Mouse (Mus musculus) monocyte, adult 2 months (primary cell): ENCODE measurements around the gene Snx12.

Source experiments
- DNase-seq, 2 experiments: peaks; one replicate each; pipeline ENCODE4 v3.0.0; 2022; ENCODE audit warnings: low spot score in 2 of 2, low read depth in 1 of 2

The Snx12 gene

DNA sequence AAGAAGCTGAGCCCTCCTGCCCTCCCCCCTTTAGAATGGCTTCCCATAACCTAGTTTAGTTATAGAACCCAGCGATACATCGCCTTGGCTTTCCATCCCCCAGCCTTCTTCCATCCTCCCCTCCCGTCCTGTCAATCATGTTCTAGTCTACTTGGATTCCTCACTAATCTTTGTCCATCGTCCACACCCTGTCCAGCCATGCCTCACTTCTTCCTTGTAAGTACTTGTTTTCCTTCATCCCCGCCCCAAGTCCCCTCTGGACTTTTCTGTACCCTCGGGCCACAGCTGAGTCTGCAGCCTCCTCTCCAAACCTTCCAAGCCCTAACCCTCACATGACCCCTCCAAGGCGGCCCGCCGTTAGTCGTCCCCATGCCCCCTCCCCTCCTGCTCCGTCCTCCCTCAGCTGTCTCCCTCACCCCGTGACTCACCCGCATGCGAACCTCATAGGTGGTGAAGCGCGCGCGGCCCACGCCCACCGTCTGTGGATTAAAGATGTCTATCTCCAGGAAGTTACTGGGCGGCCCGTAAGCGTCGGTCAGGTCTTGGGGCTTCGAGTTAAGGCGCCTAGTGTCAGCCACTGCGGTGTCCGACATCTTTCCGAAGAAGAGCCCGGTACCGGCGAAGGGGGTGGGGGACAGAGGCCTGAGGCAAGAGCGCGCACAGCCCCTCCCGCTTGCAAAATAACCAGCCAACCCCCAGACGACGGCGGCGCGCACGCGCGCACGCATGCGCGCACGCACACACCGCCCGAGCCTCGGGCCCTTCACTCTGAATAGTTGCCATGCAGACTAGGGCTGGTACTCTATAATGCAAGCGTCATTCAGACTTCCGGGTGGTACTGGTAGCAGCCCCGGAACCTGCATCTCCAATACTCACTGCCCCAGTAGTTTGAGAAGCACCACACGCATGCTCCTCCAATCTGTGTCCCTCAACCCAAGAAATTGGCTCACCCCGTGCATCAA, at the start of gene Snx12:
Gene Snx12 (minus strand): TSS at position 730 of the 962 bp plus-strand sequence.
- DNase-seq = peak; percentile 41 to 67

DNA sequence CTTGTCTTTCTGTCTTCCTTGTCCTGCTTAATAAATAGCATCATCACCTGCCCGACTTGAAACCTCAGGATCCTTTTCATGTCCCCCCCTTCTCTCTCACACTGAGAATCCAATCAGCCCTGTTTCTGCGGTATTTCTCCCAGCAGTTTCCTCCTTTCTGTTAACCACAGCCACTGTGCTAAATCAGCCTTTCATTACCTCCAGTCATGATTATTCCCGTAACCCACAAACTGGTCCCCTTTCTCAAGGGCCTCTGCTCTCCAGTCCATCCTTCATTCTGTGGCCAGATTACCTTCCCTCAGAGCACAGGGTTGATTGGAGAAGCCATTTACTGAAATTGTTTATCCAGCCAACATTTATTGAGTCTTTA, 46.4 kb upstream of the Snx12 start, which contains the start of gene Gm20489:
Gene Gm20489 (minus strand): TSS at position 269 of the 370 bp plus-strand sequence.
- no peak for DNase-seq

DNA sequence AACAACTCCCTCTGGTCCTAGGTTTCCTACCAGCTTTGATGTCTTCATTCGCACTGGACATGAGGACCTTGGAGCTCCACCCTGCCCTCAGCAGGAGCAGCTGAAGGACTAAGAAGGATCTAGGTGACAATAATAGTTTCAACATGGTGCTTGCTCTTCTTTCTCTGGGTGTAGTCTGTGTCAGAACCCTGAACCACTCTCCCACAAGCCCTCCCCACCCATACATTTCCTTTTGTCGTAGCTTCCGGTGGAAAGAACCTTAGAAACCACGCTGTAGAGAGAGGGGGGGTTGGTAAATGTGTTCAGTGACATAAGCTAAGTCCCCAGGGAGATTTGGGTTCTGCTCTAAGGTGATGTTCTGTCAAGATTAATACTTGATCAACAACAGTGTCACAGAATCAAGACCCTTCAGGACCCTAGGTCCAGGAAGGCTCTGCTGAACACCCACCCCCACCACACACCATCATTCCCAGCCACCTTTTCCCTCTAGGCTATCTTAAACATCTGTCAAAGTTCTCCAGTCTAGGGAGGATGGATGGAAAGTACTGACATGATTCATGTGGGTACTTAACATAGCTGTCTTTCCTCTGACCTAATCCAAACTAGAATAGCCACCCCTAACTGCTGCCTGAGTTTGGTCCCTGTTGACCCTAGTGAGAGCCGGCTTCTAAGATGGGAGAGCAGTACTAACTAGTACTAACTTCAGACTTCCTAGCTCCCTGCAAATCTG, 45.8 kb upstream of the Snx12 start, which contains the start of gene Il2rg:
Gene Il2rg (minus strand): TSS at position 231 of the 730 bp plus-strand sequence.
- peak in 1 of 2 experiments; percentile 34 for DNase-seq

DNA sequence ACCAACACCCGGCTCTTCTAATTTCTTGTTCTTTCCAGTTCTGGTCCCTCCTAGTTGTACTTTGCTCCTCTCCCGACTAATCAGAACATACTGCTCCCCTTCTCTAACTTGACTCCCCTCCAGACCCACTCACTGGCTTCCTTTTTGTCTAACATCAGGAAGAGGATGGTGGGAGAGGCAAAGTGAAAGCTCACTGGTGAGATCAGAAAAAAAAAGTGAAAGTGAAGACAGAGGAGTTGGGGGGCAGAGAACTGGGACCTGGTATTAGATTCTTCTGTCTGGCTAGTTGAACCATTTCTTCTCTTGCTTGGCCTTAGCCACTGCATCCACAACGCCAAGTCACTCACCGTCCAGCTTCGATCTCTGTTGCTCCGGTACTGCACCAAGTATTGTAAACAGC, 44.3 kb upstream of the Snx12 start:
- DNase-seq = no peak

DNA sequence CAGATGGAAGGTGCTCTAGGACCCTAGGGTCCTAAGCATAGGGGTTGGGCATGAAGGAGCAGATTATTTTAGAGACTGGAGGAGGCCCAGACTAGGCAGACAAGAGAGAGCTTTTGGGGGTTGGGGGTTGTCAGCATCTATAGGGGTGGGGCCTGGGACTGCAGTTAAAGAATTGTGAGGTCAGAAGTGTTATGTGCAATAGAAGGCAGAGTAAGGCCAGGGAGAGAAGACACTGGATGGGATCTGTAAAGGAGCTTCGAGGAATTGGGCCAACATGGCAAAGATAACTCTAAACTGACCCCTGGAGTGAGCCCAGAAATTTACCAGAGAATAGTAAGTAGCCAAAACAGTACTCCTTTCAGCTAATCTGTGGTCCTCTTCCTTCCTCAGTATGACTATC, 41.5 kb upstream of the Snx12 start, which contains the start of gene Gm614:
Gene Gm614 (minus strand): TSS at position 101 of the 400 bp plus-strand sequence.
- DNase-seq = no peak

DNA sequence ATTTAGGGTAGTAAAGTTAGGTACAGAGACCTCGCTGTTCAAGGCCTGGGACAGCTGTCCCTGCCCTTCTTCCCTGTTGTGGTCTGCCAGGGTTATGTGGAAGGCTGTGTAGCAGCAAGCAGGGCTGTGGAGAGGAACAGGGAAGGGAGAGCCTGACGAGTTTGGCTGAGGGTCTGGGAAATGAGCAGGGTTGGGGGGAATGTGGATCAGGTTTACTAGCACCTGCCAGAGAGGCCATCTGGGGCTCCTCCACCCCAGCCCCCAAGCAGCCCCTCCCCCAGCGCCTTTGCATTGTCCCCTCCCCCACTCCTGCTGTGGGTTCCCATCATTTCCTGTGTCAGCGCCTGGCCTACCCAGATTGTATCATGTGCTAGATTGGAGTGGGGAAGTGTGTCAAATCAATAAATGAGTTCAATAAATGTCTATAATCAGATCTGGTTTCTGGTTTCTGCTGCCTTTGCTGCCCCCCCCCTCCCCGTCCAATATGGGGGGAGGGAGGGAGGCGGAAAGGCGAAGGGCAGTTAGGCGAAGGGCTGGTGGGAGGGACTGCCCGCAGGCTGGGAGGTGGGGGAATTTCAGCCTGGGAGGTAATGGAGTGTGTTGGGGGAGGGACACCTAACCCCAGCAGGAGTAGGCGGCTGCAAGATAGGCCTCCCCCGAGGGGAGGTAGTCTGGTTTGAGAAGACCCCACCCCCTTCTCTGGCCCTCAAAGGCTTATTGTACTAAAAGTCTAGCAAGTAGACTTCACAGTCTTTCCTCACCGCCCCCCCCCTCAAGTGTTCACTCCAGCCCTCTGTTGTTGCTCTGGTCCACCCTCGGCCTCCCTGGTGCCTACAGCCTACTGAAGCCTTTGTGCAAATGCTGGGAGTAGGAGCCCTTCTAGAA, 38.3 kb upstream of the Snx12 start:
- no peak for DNase-seq

DNA sequence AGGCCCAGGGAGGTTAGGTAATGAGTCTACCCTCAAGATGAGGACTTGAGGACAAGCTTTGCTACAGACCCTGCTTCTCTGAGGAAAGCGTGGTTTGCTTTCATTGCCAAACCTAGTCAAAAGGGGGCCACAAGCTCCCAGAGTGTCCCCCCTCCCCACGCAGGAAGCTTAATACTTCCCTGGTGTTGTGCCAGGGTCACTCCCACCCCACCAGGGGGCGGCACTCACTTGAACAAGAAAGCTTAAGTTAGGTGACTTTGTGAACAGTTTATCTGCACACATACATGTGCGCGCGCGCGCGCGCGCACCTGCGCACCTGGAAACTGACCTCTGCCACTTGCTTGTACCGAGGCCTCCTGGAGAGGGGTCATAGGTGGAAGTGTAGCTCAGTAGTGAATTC, 34.2 kb upstream of the Snx12 start:
- DNase-seq = no peak

DNA sequence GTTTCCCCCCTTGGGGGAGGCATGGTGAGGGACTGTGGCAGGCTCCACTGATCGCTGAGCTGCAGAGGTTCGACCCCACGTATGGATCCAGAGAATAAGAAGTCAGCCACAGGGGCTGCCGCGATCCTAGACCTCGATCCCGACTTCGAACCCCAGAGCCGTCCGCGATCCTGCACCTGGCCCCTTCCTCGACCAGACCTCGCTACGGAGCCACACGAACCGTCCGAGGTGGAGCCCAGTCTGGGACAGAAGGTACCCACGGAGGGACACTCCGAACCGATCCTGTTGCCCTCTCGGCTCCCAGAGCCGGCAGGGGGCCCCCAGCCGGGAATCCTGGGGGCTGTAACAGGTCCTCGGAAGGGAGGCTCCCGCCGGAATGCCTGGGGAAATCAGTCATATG, 32.4 kb upstream of the Snx12 start:
- DNase-seq = no peak

DNA sequence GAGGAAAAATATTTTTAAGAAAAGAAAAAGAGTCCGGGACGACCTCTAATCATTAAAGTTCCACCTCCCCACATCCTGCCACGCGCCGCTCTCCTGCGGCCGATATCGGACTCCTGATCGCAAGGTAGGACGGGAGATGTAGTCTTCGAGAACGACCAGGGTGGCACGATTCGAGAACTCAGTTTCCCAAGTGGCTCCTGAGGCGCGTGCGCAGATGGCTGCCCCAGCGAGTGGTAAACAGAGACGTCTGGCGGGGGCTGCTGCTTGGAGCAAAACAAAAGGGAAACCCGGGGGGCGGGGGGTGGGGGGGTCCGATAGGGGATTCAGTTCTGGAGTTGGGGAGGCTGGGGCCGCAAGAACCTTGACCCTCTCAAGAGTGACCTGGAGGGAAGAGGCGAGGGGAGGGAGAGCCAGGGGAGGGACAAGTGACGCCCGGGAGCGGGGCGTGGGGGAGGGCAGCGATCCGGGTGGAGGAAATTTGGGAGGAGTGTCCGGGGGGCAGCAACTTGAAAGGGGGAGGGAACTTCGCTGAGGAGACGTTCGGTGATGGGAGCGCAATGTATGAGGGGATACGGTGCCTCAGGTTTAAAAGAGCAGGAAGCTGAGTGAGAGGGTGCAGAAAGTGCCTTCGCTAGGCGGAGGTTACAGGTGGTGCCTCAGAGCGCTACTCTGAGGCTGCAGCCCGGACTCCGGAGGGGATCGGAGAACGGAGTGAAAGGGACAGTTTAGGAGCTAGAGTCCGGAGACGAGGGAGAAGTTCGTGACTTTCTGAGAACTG, 31.8 kb upstream of the Snx12 start, which contains the start of gene Foxo4:
Gene Foxo4 (plus strand): TSS at position 577 of the 778 bp plus-strand sequence.
- DNase-seq = peak in 1 of 2 experiments; percentile 54

DNA sequence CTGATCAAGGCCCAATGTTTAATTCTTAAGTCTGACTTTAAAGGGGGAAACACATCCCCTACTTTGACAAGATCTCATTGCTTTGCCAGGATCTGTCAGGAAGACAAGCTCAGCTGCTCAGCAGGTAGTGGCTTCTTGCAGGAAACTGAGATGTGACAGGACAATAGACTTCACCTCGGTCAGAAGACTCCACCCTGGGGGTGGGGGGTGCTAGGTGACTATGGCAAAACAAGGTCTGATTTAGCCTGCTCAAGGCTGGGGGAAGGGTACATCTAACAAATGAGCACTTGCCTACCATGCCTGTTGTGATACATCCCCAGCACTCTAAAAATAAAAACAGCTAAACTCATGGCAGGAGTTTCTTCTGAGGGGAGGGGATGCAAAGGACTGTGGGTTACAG, 22.6 kb upstream of the Snx12 start:
- DNase-seq = no peak

DNA sequence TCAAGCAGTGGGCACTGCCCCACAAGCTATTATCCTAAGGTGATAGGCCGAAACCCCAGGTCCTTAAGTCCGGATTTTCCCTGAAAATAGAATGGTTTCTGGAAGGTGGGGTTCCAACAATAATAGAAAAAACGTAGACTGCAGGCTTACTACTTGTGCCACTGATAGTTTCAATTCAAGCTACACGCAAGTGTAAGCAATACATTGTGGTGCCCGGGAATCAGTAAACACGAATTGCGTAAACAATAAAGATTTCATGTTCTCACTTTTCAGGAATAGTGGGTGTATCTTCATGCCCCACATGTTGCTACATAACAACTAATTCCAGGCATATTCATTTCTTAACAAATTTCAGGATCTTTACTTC, 416 bp upstream of the Snx12 start:
- DNase-seq = no peak

DNA sequence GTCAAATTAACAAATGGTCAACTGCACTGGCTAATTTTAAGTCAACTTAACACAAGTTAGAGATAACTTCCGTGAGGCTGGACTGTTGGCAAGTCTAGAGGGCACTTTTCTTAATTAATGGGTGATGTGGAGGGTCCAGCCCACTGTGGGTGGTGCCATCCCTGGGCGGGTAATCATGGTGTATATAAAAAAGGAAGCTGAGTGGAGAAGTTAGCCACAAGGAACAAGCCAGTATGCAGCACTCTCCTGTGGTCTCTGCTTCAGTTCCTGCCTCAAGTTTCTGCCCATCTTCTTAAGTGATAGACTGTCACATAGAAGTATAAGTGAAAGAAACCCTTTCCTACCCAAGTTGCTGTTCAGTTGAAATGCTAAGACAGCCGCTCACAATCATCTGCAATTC, 33.1 kb downstream of the Snx12 start:
- DNase-seq = no peak

DNA sequence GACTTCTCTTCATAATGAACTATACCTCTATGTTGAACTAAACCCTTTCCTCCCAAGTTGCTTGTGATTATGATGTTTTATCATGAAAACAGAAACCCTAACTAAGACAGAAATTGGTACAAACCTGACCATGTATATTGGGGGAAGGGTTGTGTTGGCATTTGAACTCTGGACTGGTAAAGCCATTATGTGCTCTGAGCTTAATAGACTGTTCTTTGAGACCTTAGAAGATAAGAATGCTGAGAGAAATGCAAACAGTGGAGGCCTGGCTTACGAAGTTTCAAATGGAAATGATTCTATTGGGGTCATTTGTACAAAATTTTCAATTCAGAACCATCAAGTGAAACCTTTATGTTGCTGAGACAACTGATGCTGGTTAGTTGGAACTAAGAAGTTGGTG, 34.7 kb downstream of the Snx12 start:
- no peak for DNase-seq

DNA sequence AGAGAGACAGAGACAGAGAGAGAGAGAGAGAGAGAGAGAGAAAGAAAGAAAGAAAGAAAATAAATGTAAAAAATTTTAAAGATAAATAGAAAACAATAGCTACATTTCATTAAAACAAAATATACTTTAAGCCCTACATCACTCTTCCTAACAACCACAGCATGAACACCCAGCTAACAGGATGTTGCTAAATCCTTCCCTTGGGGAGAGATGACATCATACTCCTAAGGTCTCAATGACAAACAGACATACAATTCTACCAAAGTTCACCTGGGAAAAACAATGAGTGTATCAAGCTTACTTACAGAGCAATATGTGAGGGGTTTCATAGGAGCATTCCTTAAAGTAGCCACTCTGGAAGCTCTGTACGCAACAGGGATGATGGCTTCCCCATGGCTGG, 49.0 kb downstream of the Snx12 start:
- DNase-seq = no peak

DNA sequence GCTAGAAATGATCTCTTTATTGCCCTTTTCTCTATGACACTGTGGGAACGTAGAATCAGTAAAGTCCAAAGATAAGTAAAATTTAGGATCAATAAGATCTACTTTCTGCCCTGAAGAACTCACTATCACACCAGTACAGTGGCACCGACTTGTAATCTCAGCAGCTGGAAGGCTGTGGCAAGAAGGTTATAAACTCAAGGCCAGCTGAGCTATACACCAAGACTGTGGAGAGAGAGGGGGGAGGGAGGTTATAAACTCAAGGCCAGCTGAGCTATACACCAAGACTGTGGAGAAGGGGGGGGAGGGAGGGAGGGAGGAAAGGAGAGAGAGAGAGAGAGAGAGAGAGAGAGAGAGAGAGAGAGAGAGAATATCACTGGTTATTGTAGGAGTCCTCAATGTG, 53.9 kb downstream of the Snx12 start:
- no peak for DNase-seq

DNA sequence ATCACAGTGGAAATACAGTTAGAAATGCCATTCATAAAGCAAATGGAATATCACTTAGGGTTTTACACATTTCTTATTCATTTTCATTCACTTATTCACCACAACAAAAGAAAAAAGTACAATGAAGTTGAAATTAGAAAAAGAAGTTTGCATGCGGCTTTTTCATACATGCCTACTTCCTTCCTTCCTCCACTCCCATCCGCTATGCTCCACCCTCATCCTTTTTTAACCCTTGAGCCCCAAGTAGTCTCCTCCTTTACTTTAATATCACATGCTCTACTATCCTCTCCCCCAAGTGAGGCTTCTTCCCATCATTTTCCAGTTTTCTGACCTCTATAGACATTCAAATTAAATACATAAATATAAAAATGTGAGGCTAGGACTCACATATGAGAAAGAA, 58.6 kb downstream of the Snx12 start:
- no peak for DNase-seq

DNA sequence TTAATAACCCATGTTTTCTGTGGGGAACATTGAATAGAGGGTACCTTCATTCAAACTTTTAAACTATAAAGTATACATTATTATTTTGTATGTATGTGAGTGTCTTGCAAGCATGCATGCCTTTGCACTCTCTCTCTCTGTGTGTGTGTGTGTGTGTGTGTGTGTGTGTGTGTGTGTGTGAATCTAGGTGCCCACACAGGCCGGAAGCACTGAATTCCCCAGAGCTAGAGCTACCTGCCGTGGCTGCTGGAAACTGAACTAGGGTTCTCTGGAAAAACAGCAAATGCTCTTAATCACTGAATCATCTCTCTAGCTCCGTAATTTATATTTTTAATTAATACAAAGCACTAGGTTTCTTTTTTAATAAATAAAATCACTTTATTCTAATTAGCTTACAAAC, 59.1 kb downstream of the Snx12 start:
- DNase-seq = no peak

DNA sequence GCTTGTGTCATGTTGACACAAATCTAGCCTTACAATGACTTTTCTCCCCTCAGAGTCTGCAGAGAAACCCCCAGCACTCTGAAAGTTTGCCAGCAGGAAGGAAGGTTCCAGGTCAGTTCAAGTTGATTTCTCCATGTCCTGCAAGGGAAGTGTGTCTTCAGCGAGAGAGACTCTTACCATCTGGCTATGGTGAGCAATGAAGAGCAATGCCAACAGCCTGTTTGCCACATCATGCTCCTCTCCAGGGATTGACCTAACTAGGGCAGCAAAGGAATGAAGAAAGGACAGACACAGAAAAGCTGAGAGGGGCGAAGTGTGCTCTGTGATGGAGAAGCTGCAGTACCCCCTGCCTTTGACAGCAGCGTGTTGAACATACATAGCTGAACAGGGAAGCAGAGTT, 59.8 kb downstream of the Snx12 start:
- no peak for DNase-seq

DNA sequence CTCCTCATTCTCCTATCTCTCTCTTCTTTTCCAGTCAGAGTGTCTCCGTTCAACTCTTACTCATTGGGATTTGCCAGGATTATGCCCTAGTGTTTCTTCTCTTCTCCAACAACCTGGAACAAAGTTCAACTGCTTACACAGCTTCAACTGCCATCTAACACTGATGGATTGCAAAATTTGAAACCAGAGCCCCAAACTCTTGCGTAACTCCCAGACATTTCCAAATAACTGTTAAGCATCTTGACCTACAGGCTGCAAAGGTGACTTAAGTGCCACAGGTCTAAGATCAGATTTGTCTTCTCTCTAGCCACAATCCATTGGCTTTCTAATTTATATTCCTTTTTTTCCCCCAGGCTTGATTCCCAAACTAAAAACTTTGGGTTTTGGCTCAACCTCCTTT, 64.9 kb downstream of the Snx12 start:
- DNase-seq = no peak

DNA sequence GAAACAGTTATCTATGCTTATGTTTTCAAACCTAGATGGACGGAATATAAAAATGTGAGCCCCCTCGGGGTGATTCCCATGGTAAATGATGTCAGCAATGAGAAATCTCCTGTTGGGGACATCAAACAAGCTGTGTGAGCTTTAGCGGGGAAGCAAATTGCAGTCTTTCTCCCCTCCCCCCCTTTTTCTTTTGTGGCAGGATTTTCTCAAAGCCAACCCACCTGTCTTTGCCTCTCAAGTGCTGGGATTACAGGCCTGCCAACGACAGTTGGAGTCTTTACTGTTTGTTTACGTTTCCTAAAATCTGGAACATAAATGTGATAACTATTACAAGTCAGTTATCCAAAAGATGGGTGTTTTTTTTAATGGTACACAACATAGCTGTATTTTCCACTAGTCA, 66.0 kb downstream of the Snx12 start:
- DNase-seq = no peak
